Mouse (Mus musculus) intestine, embryonic 15.5 days (tissue): Measurements from ENCODE around the gene Gm4985. TPM values are rescaled to one million over a fixed set of nuclear protein-coding genes. Genes with fewer than 3 reads are reported as not detected.
"Not testable (repeated sequence)": the region's sequence is repeated elsewhere in the genome, so short reads cannot be mapped to it uniquely, and the experiment has no call there.

ENCODE experiments used
- ATAC-seq: fragments of 200-750 bp; cut with Nextera tagmentation; 2 replicates; pipeline ENCODE4 v1.8.0; 2017; ENCODE audit warnings: moderate TSS enrichment, moderate library complexity
- H3K27ac ChIP-seq: fragments of 300-500 bp; sonication (generic); 2 replicates; pipeline ENCODE4 v1.5.1; 2015; ENCODE audit warnings: mild to moderate bottlenecking, inconsistent platforms
- H3K27me3 ChIP-seq: fragments of 300-500 bp; sonication (generic); replicated peaks from 2 replicates; pipeline ENCODE4 v1.6.1; 2015; ENCODE audit warnings: inconsistent platforms
- H3K36me3 ChIP-seq: fragments of 300-500 bp; sonication (generic); 2 replicates; pipeline ENCODE4 v1.6.1; 2015; ENCODE audit warnings: inconsistent platforms
- H3K4me1 ChIP-seq: fragments of 300-500 bp; sonication (generic); replicated peaks from 2 replicates; pipeline ENCODE4 v1.6.1; 2015; ENCODE audit warnings: inconsistent platforms
- H3K4me2 ChIP-seq: fragments of 300-500 bp; sonication (generic); replicated peaks from 2 replicates; pipeline ENCODE4 v1.6.1; 2015; ENCODE audit warnings: mild to moderate bottlenecking, inconsistent platforms
- H3K4me3 ChIP-seq: fragments of 300-500 bp; sonication (generic); replicated peaks from 2 replicates; pipeline ENCODE4 v1.5.1; 2015; ENCODE audit warnings: inconsistent platforms
- H3K9ac ChIP-seq: fragments of 300-500 bp; sonication (generic); 2 replicates; pipeline ENCODE4 v1.6.1; 2015; ENCODE audit warnings: inconsistent platforms
- H3K9me3 ChIP-seq: fragments of 300-500 bp; sonication (generic); 2 replicates; pipeline ENCODE4 v1.6.1; 2016; ENCODE audit warnings: inconsistent platforms
- WGBS: fragments of 180-500 bp; shearing (Covaris S2); methylation state at CpG from one replicate; pipeline ENCODE4 v1.1.7; 2015; 5-methylcytosine and 5-hydroxymethylcytosine counted together
- polyA plus RNA-seq: library from polyadenylated mRNA; unstranded; fragments of >200 nt; fragmentation: Nextera tagmentation; extraction: Ambion mirVana; gene quantifications from 2 replicates; pipeline ENCODE4 v1.2.1, GENCODE M21; 2015

Gene Gm4985
- not detected in 2 replicates for polyA plus RNA-seq

DNA sequence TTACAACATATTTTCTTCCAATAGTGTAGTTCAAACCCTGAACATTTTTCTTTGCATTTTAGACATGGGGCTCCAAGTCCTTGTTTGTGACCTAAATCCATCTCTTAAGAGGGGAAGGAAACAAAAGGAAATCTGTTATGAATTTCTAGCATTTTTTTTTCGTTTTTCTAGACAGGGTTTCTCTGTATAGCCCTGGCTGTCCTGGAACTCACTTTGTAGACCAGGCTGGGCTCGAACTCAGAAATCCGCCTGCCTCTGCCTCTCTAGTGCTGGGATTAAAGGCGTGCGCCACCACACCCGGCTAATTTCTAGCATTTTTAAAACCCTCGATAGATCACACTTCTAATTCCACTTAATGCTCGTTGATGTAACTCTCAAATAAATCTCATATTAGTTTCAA, at the start of gene Gm4985:
TSS of gene Gm4985 (minus strand) at position 101 of the 400 bp plus-strand sequence.
- not testable (repeated sequence) for H3K4me1 ChIP-seq, ATAC-seq, H3K4me2 ChIP-seq, H3K9ac ChIP-seq, H3K27ac ChIP-seq, H3K4me3 ChIP-seq, H3K9me3 ChIP-seq, H3K36me3 ChIP-seq, H3K27me3 ChIP-seq
- 84% methylated on average over 8 of the region's 8 CpGs for WGBS

DNA sequence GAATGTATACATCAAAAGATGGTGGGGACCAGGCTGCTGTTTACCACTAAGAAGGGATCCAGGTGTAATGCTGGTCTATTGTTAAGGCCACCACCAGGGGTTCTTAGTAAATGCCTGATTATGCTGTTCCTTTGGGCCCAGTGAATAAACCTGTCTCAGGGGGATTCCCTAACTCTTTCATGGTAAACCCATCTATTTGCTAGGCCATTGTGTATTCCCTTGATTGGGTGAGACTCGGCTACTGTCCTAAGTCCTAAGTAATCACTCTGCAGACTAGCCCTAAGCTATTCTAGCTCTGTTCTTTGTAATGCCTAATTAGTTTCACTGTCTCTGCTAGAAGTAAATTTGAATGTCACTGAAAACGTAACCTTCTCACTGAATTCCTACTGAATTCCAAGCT, 4.6 kb downstream of the Gm4985 start:
- WGBS: 78% methylated on average over 2 of the region's 2 CpGs
- no peaks in the 10 kb centered on the region for H3K36me3 ChIP-seq
- no peaks in the 10 kb centered on the region for H3K27me3 ChIP-seq
- no peak overlapping the region for H3K9ac ChIP-seq
- no peak overlapping the region for H3K4me2 ChIP-seq
- H3K4me1 ChIP-seq: no peaks in the 10 kb centered on the region
- no peak for ATAC-seq
- no peak overlapping the region for H3K4me3 ChIP-seq
- H3K27ac ChIP-seq: no peak overlapping the region
- H3K9me3 ChIP-seq: no peaks in the 10 kb centered on the region

Other genes with a start within 250 kb of the Gm4985 start
- gene Gm4907, start 76.4 kb downstream of the Gm4985 start, polyA plus RNA-seq: not detected in 2 replicates